Mouse (Mus musculus) intestine, embryonic 15.5 days (tissue): ENCODE measurements around the gene Uqcc1. TPM values are rescaled to one million over a fixed set of nuclear protein-coding genes. Genes with fewer than 3 reads are reported as not detected.
A peak's percentile ranks its signal among the peaks of the same experiment; 100 is the strongest.

Experiments used
- ATAC-seq: fragments of 200-750 bp; cut with Nextera tagmentation; 2 replicates; pipeline ENCODE4 v1.8.0; 2017; ENCODE audit warnings: moderate TSS enrichment, moderate library complexity
- H3K27ac ChIP-seq: fragments of 300-500 bp; sonication (generic); 2 replicates; pipeline ENCODE4 v1.5.1; 2015; ENCODE audit warnings: mild to moderate bottlenecking, inconsistent platforms
- H3K27me3 ChIP-seq: fragments of 300-500 bp; sonication (generic); replicated peaks from 2 replicates; pipeline ENCODE4 v1.6.1; 2015; ENCODE audit warnings: inconsistent platforms
- H3K36me3 ChIP-seq: fragments of 300-500 bp; sonication (generic); 2 replicates; pipeline ENCODE4 v1.6.1; 2015; ENCODE audit warnings: inconsistent platforms
- H3K4me1 ChIP-seq: fragments of 300-500 bp; sonication (generic); replicated peaks from 2 replicates; pipeline ENCODE4 v1.6.1; 2015; ENCODE audit warnings: inconsistent platforms
- H3K4me2 ChIP-seq: fragments of 300-500 bp; sonication (generic); replicated peaks from 2 replicates; pipeline ENCODE4 v1.6.1; 2015; ENCODE audit warnings: mild to moderate bottlenecking, inconsistent platforms
- H3K4me3 ChIP-seq: fragments of 300-500 bp; sonication (generic); replicated peaks from 2 replicates; pipeline ENCODE4 v1.5.1; 2015; ENCODE audit warnings: inconsistent platforms
- H3K9ac ChIP-seq: fragments of 300-500 bp; sonication (generic); 2 replicates; pipeline ENCODE4 v1.6.1; 2015; ENCODE audit warnings: inconsistent platforms
- H3K9me3 ChIP-seq: fragments of 300-500 bp; sonication (generic); 2 replicates; pipeline ENCODE4 v1.6.1; 2016; ENCODE audit warnings: inconsistent platforms
- WGBS: fragments of 180-500 bp; shearing (Covaris S2); methylation state at CpG from one replicate; pipeline ENCODE4 v1.1.7; 2015; 5-methylcytosine and 5-hydroxymethylcytosine counted together
- polyA plus RNA-seq: library from polyadenylated mRNA; unstranded; fragments of >200 nt; fragmentation: Nextera tagmentation; extraction: Ambion mirVana; gene quantifications from 2 replicates; pipeline ENCODE4 v1.2.1, GENCODE M21; 2015

The Uqcc1 gene
- polyA plus RNA-seq, 1 experiment from 2014 or later, result 88.7 TPM

- ATAC-seq, result peak; percentile 96
- H3K9ac ChIP-seq, result peak overlapping the region; percentile 77
- 2% methylated on average over 37 of the region's 37 CpGs for WGBS
- H3K4me2 ChIP-seq, result peak overlapping the region; percentile 83
- H3K4me1 ChIP-seq, result peaks cover 19% of the 10 kb centered on the region
- H3K9me3 ChIP-seq, result no peaks in the 10 kb centered on the region
- H3K27me3 ChIP-seq, result no peaks in the 10 kb centered on the region
- H3K27ac ChIP-seq, result peak overlapping the region; percentile 80
- H3K36me3 ChIP-seq, result peaks cover 17% of the 10 kb centered on the region
- H3K4me3 ChIP-seq, result peak overlapping the region; percentile 68
Measured at GRCm38 (mm10) chr2:155818596-155819391, 111.3 kb downstream of the Uqcc1 start.

- peak overlapping the region; percentile 35 for H3K9ac ChIP-seq
- WGBS, result 82% methylated on average over 10 of the region's 10 CpGs
- no peak overlapping the region for H3K27ac ChIP-seq
- no peaks in the 10 kb centered on the region for H3K27me3 ChIP-seq
- peak overlapping the region; percentile 83 for H3K4me2 ChIP-seq
- H3K36me3 ChIP-seq, result peaks cover 11% of the 10 kb centered on the region
- H3K4me3 ChIP-seq, result no peak overlapping the region
- no peak for ATAC-seq
- no peaks in the 10 kb centered on the region for H3K9me3 ChIP-seq
- H3K4me1 ChIP-seq, result peaks cover 19% of the 10 kb centered on the region
Measured at GRCm38 (mm10) chr2:155817301-155818245, 112.5 kb downstream of the Uqcc1 start.

GRCm38 (mm10) chr2:155816179-155816578 is 113.9 kb downstream of the Uqcc1 start:
- no peak overlapping the region for H3K4me2 ChIP-seq
- H3K9me3 ChIP-seq, result no peaks in the 10 kb centered on the region
- no peak overlapping the region for H3K27ac ChIP-seq
- H3K27me3 ChIP-seq, result no peaks in the 10 kb centered on the region
- H3K4me3 ChIP-seq, result no peak overlapping the region
- peaks cover 19% of the 10 kb centered on the region for H3K4me1 ChIP-seq
- WGBS, result 100% methylated on average over 1 of the region's 1 CpGs
- no peak overlapping the region for H3K9ac ChIP-seq
- H3K36me3 ChIP-seq, result peaks cover 1% of the 10 kb centered on the region; the same call in 1 of the 2 replicates
- ATAC-seq, result no peak

GRCm38 (mm10) chr2:155814829-155815228 is 115.3 kb downstream of the Uqcc1 start:
- no peak for ATAC-seq
- WGBS, result 30% methylated on average over 5 of the region's 5 CpGs
- H3K9me3 ChIP-seq, result no peaks in the 10 kb centered on the region
- H3K4me1 ChIP-seq, result peaks cover 19% of the 10 kb centered on the region
- no peak overlapping the region for H3K4me2 ChIP-seq
- H3K27ac ChIP-seq, result no peak overlapping the region
- H3K36me3 ChIP-seq, result no peaks in the 10 kb centered on the region
- H3K27me3 ChIP-seq, result no peaks in the 10 kb centered on the region
- no peak overlapping the region for H3K9ac ChIP-seq
- no peak overlapping the region for H3K4me3 ChIP-seq

GRCm38 (mm10) chr2:155812637-155813036 is 117.5 kb downstream of the Uqcc1 start:
- H3K9me3 ChIP-seq, result no peaks in the 10 kb centered on the region
- H3K4me3 ChIP-seq, result no peak overlapping the region
- H3K27me3 ChIP-seq, result no peaks in the 10 kb centered on the region
- H3K36me3 ChIP-seq, result no peaks in the 10 kb centered on the region
- 71% methylated on average over 4 of the region's 4 CpGs for WGBS
- H3K4me1 ChIP-seq, result peaks cover 3% of the 10 kb centered on the region
- H3K27ac ChIP-seq, result no peak overlapping the region
- H3K9ac ChIP-seq, result no peak overlapping the region
- no peak for ATAC-seq
- H3K4me2 ChIP-seq, result no peak overlapping the region

GRCm38 (mm10) chr2:155811821-155812396 is 118.2 kb downstream of the Uqcc1 start:
- H3K27me3 ChIP-seq, result no peaks in the 10 kb centered on the region
- no peaks in the 10 kb centered on the region for H3K4me1 ChIP-seq
- 41% methylated on average over 16 of the region's 16 CpGs for WGBS
- H3K9ac ChIP-seq, result no peak overlapping the region
- no peak overlapping the region for H3K4me3 ChIP-seq
- no peak overlapping the region for H3K27ac ChIP-seq
- H3K9me3 ChIP-seq, result no peaks in the 10 kb centered on the region
- no peak overlapping the region for H3K4me2 ChIP-seq
- no peaks in the 10 kb centered on the region for H3K36me3 ChIP-seq
- no peak for ATAC-seq

- WGBS, result 62% methylated on average over 4 of the region's 4 CpGs
- H3K4me3 ChIP-seq, result no peak overlapping the region
- peaks cover 7% of the 10 kb centered on the region; the same call in 1 of the 2 replicates for H3K4me1 ChIP-seq
- no peaks in the 10 kb centered on the region for H3K36me3 ChIP-seq
- no peak overlapping the region for H3K4me2 ChIP-seq
- no peak for ATAC-seq
- no peak overlapping the region for H3K27ac ChIP-seq
- H3K9me3 ChIP-seq, result no peaks in the 10 kb centered on the region
- no peak overlapping the region for H3K9ac ChIP-seq
- no peaks in the 10 kb centered on the region for H3K27me3 ChIP-seq
Measured at GRCm38 (mm10) chr2:155809620-155810019, 120.5 kb downstream of the Uqcc1 start.

- no peaks in the 10 kb centered on the region for H3K9me3 ChIP-seq
- 33% methylated on average over 4 of the region's 4 CpGs for WGBS
- H3K27ac ChIP-seq, result no peak overlapping the region
- no peaks in the 10 kb centered on the region for H3K27me3 ChIP-seq
- H3K4me1 ChIP-seq, result peaks cover 7% of the 10 kb centered on the region; the same call in 1 of the 2 replicates
- H3K36me3 ChIP-seq, result no peaks in the 10 kb centered on the region
- no peak overlapping the region for H3K4me3 ChIP-seq
- ATAC-seq, result no peak
- no peak overlapping the region for H3K9ac ChIP-seq
- no peak overlapping the region for H3K4me2 ChIP-seq
Measured at GRCm38 (mm10) chr2:155807408-155807807, 122.7 kb downstream of the Uqcc1 start.

GRCm38 (mm10) chr2:155806548-155806947 is 123.6 kb downstream of the Uqcc1 start:
- Histone ChIP-seq H3K9ac (no peak overlapping the region), H3K4me2 (no peak overlapping the region), H3K27me3 (no peaks in the 10 kb centered on the region), H3K4me3 (no peak overlapping the region), H3K27ac (no peak overlapping the region), H3K4me1 (peaks cover 7% of the 10 kb centered on the region; the same call in 1 of the 2 replicates), H3K9me3 (no peaks in the 10 kb centered on the region), H3K36me3 (no peaks in the 10 kb centered on the region)
- 65% methylated on average over 5 of the region's 5 CpGs for WGBS
- no peak for ATAC-seq

GRCm38 (mm10) chr2:155805925-155806255 is 124.2 kb downstream of the Uqcc1 start:
- WGBS, result 80% methylated on average over 6 of the region's 6 CpGs
- no peak overlapping the region for H3K27ac ChIP-seq
- no peaks in the 10 kb centered on the region for H3K27me3 ChIP-seq
- no peak overlapping the region for H3K4me2 ChIP-seq
- no peak overlapping the region for H3K9ac ChIP-seq
- no peaks in the 10 kb centered on the region for H3K36me3 ChIP-seq
- ATAC-seq, result no peak
- H3K4me1 ChIP-seq, result peaks cover 7% of the 10 kb centered on the region; the same call in 1 of the 2 replicates
- H3K9me3 ChIP-seq, result no peaks in the 10 kb centered on the region
- no peak overlapping the region for H3K4me3 ChIP-seq

- peak; percentile 70 for ATAC-seq
- 0 out of 2 replicates have a peak overlapping the region, but pooled peaks have one; percentile 9 for H3K27ac ChIP-seq
Measured at GRCm38 (mm10) chr2:155805231-155805924, 124.7 kb downstream of the Uqcc1 start.

More at GRCm38 (mm10) chr2:155805231-155805924, 124.7 kb downstream of the Uqcc1 start:
- 44% methylated on average over 6 of the region's 6 CpGs for WGBS
- no peaks in the 10 kb centered on the region for H3K9me3 ChIP-seq
- H3K4me3 ChIP-seq, result no peak overlapping the region
- H3K27me3 ChIP-seq, result no peaks in the 10 kb centered on the region
- no peak overlapping the region for H3K4me2 ChIP-seq
- H3K36me3 ChIP-seq, result no peaks in the 10 kb centered on the region
- H3K9ac ChIP-seq, result no peak overlapping the region
- peaks cover 7% of the 10 kb centered on the region; the same call in 1 of the 2 replicates for H3K4me1 ChIP-seq
